Mouse (Mus musculus) activated CD4-positive, CD25-positive, alpha-beta regulatory T cell, adult 9 weeks (primary cell): Measurements from ENCODE around the gene Plekha1. TPM values are rescaled to one million over a fixed set of nuclear protein-coding genes. Genes with fewer than 3 reads are reported as not detected.

Source experiments
- polyA plus RNA-seq: library from polyadenylated mRNA; unstranded; fragments of 100-300 nt; shearing (Covaris generic); gene quantifications from one replicate; pipeline ENCODE4 v1.2.1, GENCODE M21; 2017

Plekha1 gene
- polyA plus RNA-seq: 61.1 TPM

GRCm38 (mm10) chr7:130865613-130866591 is at the start of gene Plekha1:
Gene Plekha1, plus strand, starts transcription at chr7:130865756.

GRCm38 (mm10) chr7:130935793-130936471 is 70.4 kb downstream of the Plekha1 start, which contains the start of gene Htra1:
Gene Htra1, plus strand, starts transcription at chr7:130936111.

Other genes with a start within 250 kb of the Plekha1 start
- gene Btbd16, start 91.7 kb upstream of the Plekha1 start, polyA plus RNA-seq: 8.4 TPM
- gene Htra1, start 70.4 kb downstream of the Plekha1 start, polyA plus RNA-seq: not detected
- not detected for gene Dmbt1, start 166.3 kb downstream of the Plekha1 start, polyA plus RNA-seq